Mouse (Mus musculus): ENCODE results near the gene Golm1. TPM values are rescaled to one million over a fixed set of nuclear protein-coding genes. Genes with fewer than 3 reads are reported as not detected.
"Not testable (repeated sequence)": the region's sequence is repeated elsewhere in the genome, so short reads cannot be mapped to it uniquely, and the experiment has no call there.

Golm1 gene
- polyA plus RNA-seq, 1 experiment from 2014 or later: 54.3 TPM

GRCm38 (mm10) chr13:59710230-59710629 is 34.6 kb upstream of the Golm1 start, which contains the start of gene Spata31d1a:
Gene Spata31d1a, minus strand, starts transcription at chr13:59710330.
- Histone ChIP-seq H3K36me3 (ENCODE audit: control insufficient read depth, insufficient read depth, low read length) (no peaks in the 10 kb centered on the region), H3K27ac (replicated peaks) (no peak within 1 kb of the TSS), H3K27me3 (ENCODE audit: control insufficient read depth, insufficient read depth, low read length) (no peaks in the 10 kb centered on the region), H3K4me1 (replicated peaks; ENCODE audit: control insufficient read depth, insufficient read depth) (no peaks in the 10 kb centered on the region), H3K9me3 (ENCODE audit: control insufficient read depth, low read length) (no peaks in the 10 kb centered on the region), H3K4me2 (replicated peaks; ENCODE audit: low read depth) (no peak within 1 kb of the TSS), H3K9ac (ENCODE audit: low read length) (no peak within 1 kb of the TSS), H3K4me3 (ENCODE audit: low read depth, low read length) (no peak within 1 kb of the TSS)
- 88% methylated on average over 15 of the region's 15 CpGs for WGBS
- ATAC-seq (ENCODE audit: low FRiP score, low TSS enrichment) (0 out of 2 replicates have a peak, but pooled peaks have one; percentile 10), DNase-seq (ENCODE audit: low spot score) (no peak)
- TF ChIP-seq EP300 (optimal IDR thresholded peaks at IDR 0.05) (no peak), CTCF (IDR thresholded peaks at IDR 0.05; ENCODE audit: low read depth) (no peak)

DNA sequence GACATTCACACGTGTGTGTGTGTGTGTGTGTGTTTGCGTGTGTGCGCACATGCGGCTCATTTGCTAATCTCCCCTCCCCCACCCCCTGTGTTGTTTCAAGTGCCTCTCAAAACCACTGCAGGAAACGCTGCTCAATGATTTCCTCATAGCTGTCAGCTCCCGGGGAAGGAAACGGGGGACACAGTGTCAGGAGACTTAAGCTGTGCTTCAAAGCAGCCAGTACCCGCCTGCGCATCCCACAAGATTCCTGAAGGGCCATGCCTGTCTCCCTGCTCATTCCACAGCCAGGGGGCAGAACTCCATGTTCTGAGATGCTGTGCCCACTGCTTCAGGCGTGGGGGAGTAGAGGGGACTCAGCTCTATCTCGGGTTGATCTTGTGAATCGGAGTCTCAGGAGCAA is 29.0 kb upstream of the Golm1 start:
- DNase-seq (ENCODE audit: low spot score): no peak
- H3K4me3 ChIP-seq (ENCODE audit: low read depth, low read length): no peak overlapping the region
- WGBS: 54% methylated on average over 12 of the region's 12 CpGs
- no peak overlapping the region for H3K9ac ChIP-seq (ENCODE audit: low read length)
- no peak overlapping the region for H3K27ac ChIP-seq (replicated peaks)
- no peaks in the 10 kb centered on the region for H3K36me3 ChIP-seq (ENCODE audit: control insufficient read depth, insufficient read depth, low read length)
- H3K4me1 ChIP-seq (replicated peaks; ENCODE audit: control insufficient read depth, insufficient read depth): no peaks in the 10 kb centered on the region
- H3K27me3 ChIP-seq (ENCODE audit: control insufficient read depth, insufficient read depth, low read length): no peaks in the 10 kb centered on the region
- TF ChIP-seq EP300 (optimal IDR thresholded peaks at IDR 0.05) (no peak), CTCF (IDR thresholded peaks at IDR 0.05; ENCODE audit: low read depth) (peak; percentile 46)
- no peaks in the 10 kb centered on the region for H3K9me3 ChIP-seq (ENCODE audit: control insufficient read depth, low read length)
- H3K4me2 ChIP-seq (replicated peaks; ENCODE audit: low read depth): no peak overlapping the region
- no peak for ATAC-seq (ENCODE audit: low FRiP score, low TSS enrichment)

DNA sequence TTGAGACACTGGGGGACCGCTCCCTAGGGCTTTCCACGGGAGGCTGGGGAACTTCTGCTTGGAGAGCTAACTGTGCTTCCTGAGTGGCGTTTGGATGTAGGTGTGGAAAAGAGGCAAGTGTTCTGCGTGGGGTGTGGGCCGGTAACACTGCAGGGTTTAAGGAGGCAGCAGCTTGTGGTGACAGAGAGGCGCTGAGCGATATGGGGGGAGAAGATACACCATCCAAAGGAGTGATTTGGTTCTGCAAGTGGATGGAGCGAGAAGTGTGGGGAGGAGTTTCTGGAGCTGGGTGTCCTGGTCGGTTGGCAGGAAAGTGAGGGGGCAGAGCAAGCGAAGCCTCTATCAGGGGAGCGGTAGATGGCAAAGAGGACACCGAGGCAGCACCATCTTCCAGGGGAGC is 27.9 kb upstream of the Golm1 start:
- Histone ChIP-seq H3K9me3 (ENCODE audit: control insufficient read depth, low read length) (no peaks in the 10 kb centered on the region), H3K4me3 (ENCODE audit: low read depth, low read length) (no peak overlapping the region), H3K27ac (replicated peaks) (no peak overlapping the region), H3K4me2 (replicated peaks; ENCODE audit: low read depth) (no peak overlapping the region), H3K27me3 (ENCODE audit: control insufficient read depth, insufficient read depth, low read length) (no peaks in the 10 kb centered on the region), H3K4me1 (replicated peaks; ENCODE audit: control insufficient read depth, insufficient read depth) (no peaks in the 10 kb centered on the region), H3K9ac (ENCODE audit: low read length) (no peak overlapping the region), H3K36me3 (ENCODE audit: control insufficient read depth, insufficient read depth, low read length) (no peaks in the 10 kb centered on the region)
- TF ChIP-seq CTCF (IDR thresholded peaks at IDR 0.05; ENCODE audit: low read depth) (no peak), EP300 (optimal IDR thresholded peaks at IDR 0.05) (no peak)
- 86% methylated on average over 12 of the region's 12 CpGs for WGBS
- DNase-seq (ENCODE audit: low spot score): no peak
- no peak for ATAC-seq (ENCODE audit: low FRiP score, low TSS enrichment)

DNA sequence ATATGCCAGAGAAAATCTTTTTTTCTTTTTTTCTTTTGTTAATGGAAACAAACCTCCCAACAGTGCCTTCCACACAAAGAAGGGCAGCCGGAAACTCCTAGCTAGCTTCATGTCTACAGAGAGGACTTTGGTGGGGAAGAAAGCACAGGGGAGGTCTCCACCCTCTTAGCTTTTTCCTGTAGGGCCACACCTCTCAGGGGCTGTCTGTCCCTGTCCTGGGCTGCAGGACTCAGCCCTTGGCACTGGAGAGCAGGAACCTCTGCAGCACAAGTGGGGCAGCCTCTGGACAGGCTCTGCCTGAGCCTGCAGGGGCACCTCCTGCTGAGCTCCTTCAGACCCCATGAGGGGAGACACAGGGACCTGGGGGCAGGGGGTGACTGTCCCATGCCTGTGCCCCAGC is 24.5 kb upstream of the Golm1 start:
- WGBS: 38% methylated on average over 1 of the region's 1 CpGs
- not testable (repeated sequence) for H3K27me3 ChIP-seq (ENCODE audit: control insufficient read depth, insufficient read depth, low read length); H3K4me3 ChIP-seq (ENCODE audit: low read depth, low read length); H3K4me2 ChIP-seq (replicated peaks; ENCODE audit: low read depth); DNase-seq (ENCODE audit: low spot score); H3K9ac ChIP-seq (ENCODE audit: low read length); H3K9me3 ChIP-seq (ENCODE audit: control insufficient read depth, low read length); H3K4me1 ChIP-seq (replicated peaks; ENCODE audit: control insufficient read depth, insufficient read depth); H3K27ac ChIP-seq (replicated peaks); H3K36me3 ChIP-seq (ENCODE audit: control insufficient read depth, insufficient read depth, low read length)
- ATAC-seq (ENCODE audit: low FRiP score, low TSS enrichment): 0 out of 2 replicates have a peak, but pooled peaks have one; percentile 34

- Histone ChIP-seq H3K4me1 (replicated peaks; ENCODE audit: control insufficient read depth, insufficient read depth) (no peaks in the 10 kb centered on the region), H3K9me3 (ENCODE audit: control insufficient read depth, low read length) (no peaks in the 10 kb centered on the region), H3K4me3 (ENCODE audit: low read depth, low read length) (no peak overlapping the region), H3K4me2 (replicated peaks; ENCODE audit: low read depth) (no peak overlapping the region), H3K27me3 (ENCODE audit: control insufficient read depth, insufficient read depth, low read length) (no peaks in the 10 kb centered on the region), H3K9ac (ENCODE audit: low read length) (no peak overlapping the region), H3K27ac (replicated peaks) (no peak overlapping the region), H3K36me3 (ENCODE audit: control insufficient read depth, insufficient read depth, low read length) (no peaks in the 10 kb centered on the region)
- DNase-seq (ENCODE audit: low spot score) (no peak), ATAC-seq (ENCODE audit: low FRiP score, low TSS enrichment) (no peak)
- TF ChIP-seq EP300 (optimal IDR thresholded peaks at IDR 0.05) (no peak), CTCF (IDR thresholded peaks at IDR 0.05; ENCODE audit: low read depth) (no peak)
- WGBS: 90% methylated on average over 8 of the region's 8 CpGs
Observed at GRCm38 (mm10) chr13:59699131-59699530, 23.5 kb upstream of the Golm1 start.

DNA sequence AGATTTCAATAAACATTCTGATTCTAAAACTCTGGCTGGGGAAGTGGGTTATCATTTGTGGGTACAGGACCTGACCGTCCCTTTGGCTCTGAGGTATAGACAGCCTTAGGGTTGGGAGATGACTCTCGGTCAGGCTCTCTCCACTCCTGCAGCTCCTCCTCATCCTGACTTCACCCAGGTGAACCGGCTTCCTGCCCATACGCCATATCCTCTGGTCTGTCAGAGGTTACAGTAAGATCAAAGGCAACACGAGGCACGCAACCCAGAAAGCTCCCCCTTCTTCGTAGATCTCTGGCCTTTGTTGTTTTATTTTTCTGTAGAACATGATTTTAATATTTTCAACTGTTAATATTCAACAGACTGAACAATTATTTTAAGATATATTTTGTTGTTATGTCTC is 20.2 kb upstream of the Golm1 start:
- no peak for ATAC-seq (ENCODE audit: low FRiP score, low TSS enrichment)
- Histone ChIP-seq H3K27me3 (ENCODE audit: control insufficient read depth, insufficient read depth, low read length) (no peaks in the 10 kb centered on the region), H3K9ac (ENCODE audit: low read length) (no peak overlapping the region), H3K9me3 (ENCODE audit: control insufficient read depth, low read length) (no peaks in the 10 kb centered on the region), H3K4me2 (replicated peaks; ENCODE audit: low read depth) (no peak overlapping the region), H3K27ac (replicated peaks) (no peak overlapping the region), H3K4me3 (ENCODE audit: low read depth, low read length) (no peak overlapping the region), H3K4me1 (replicated peaks; ENCODE audit: control insufficient read depth, insufficient read depth) (no peaks in the 10 kb centered on the region), H3K36me3 (ENCODE audit: control insufficient read depth, insufficient read depth, low read length) (no peaks in the 10 kb centered on the region)
- TF ChIP-seq EP300 (optimal IDR thresholded peaks at IDR 0.05): no peak
- TF ChIP-seq CTCF (IDR thresholded peaks at IDR 0.05; ENCODE audit: low read depth): no peak
- DNase-seq (ENCODE audit: low spot score): no peak
- 79% methylated on average over 7 of the region's 7 CpGs for WGBS
